Mouse (Mus musculus) hindbrain, embryonic 16.5 days (tissue): Measurements from ENCODE around the gene Wbp1l. TPM values are rescaled to one million over a fixed set of nuclear protein-coding genes. Genes with fewer than 3 reads are reported as not detected.
A peak's percentile ranks its signal among the peaks of the same experiment; 100 is the strongest.

Experiments
- ATAC-seq: fragments of 200-750 bp; cut with Nextera tagmentation; 2 replicates; pipeline ENCODE4 v1.8.0; 2017; ENCODE audit warnings: moderate TSS enrichment, moderate library complexity
- H3K27ac ChIP-seq: fragments of 300-500 bp; sonication (generic); 2 replicates; pipeline ENCODE4 v1.5.1; 2014; ENCODE audit warnings: low read depth, mild to moderate bottlenecking, control low read depth, low read length, moderate library complexity
- H3K27me3 ChIP-seq: fragments of 300-500 bp; sonication (generic); replicated peaks from 2 replicates; pipeline ENCODE4 v1.6.1; 2014; ENCODE audit warnings: low read length; ENCODE audit not compliant: control insufficient read depth, insufficient read depth
- H3K36me3 ChIP-seq: fragments of 300-500 bp; sonication (generic); 2 replicates; pipeline ENCODE4 v1.6.1; 2014; ENCODE audit warnings: mild to moderate bottlenecking, low read length, moderate library complexity, mixed read lengths; ENCODE audit not compliant: control insufficient read depth, insufficient read depth
- H3K4me1 ChIP-seq: fragments of 300-500 bp; sonication (generic); 2 replicates; pipeline ENCODE4 v1.6.1; 2014; ENCODE audit warnings: low read depth, low read length; ENCODE audit not compliant: control insufficient read depth, insufficient read depth
- H3K4me2 ChIP-seq: fragments of 300-500 bp; sonication (generic); 2 replicates; pipeline ENCODE4 v1.6.1; 2014; ENCODE audit warnings: mild to moderate bottlenecking, low read length, control low read depth, moderate library complexity
- H3K4me3 ChIP-seq: fragments of 300-500 bp; sonication (generic); 2 replicates; pipeline ENCODE4 v1.5.1; 2014; ENCODE audit warnings: mild to moderate bottlenecking, low read length, control low read depth, moderate library complexity
- H3K9ac ChIP-seq: fragments of 300-500 bp; sonication (generic); 2 replicates; pipeline ENCODE4 v1.6.1; 2014; ENCODE audit warnings: low read depth, mild to moderate bottlenecking, control low read depth, low read length, moderate library complexity
- H3K9me3 ChIP-seq: fragments of 300-500 bp; sonication (generic); 2 replicates; pipeline ENCODE4 v1.6.1; 2014; ENCODE audit warnings: mild to moderate bottlenecking, low read length, moderate library complexity; ENCODE audit not compliant: control insufficient read depth
- WGBS: fragments of 180-500 bp; shearing (Covaris S2); extraction: QIAGEN DNeasy Blood & Tissue Kit; methylation state at CpG from one replicate; pipeline ENCODE4 v1.1.7; 2014; 5-methylcytosine and 5-hydroxymethylcytosine counted together
- polyA plus RNA-seq: library from polyadenylated mRNA; unstranded; fragments of >200 nt; fragmentation: Nextera tagmentation; extraction: Ambion mirVana; gene quantifications from 2 replicates; pipeline ENCODE4 v1.2.1, GENCODE M21; 2015

Wbp1l gene
- polyA plus RNA-seq, 1 experiment from 2014 or later: 32.0 TPM

DNA sequence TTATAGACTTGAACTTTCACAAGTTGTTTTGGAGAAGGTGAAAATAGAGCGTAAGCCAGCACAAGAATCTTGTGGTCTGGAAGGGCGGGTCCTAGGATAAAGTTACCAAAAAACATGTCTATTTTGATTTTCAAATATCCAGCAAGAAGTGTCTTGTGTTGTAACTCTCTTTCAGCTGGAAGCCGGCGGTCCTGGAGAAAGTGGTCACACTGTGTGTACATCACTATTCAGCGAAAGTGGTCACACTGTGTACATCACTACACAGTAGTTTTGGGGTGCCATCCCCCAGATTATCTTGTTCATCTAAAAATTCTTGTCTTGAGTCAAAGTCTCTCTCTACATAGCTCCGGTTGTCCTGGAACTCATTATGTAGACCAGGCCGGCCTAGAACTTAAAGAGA is 9.3 kb downstream of the Wbp1l start:
- no peaks in the 10 kb centered on the region for H3K27me3 ChIP-seq
- H3K9ac ChIP-seq: no peak overlapping the region
- peaks cover 7% of the 10 kb centered on the region for H3K36me3 ChIP-seq
- ATAC-seq: no peak
- no peak overlapping the region for H3K4me3 ChIP-seq
- 96% methylated on average over 7 of the region's 7 CpGs for WGBS
- no peak overlapping the region for H3K27ac ChIP-seq
- no peaks in the 10 kb centered on the region for H3K9me3 ChIP-seq
- no peak overlapping the region for H3K4me2 ChIP-seq
- no peaks in the 10 kb centered on the region for H3K4me1 ChIP-seq

DNA sequence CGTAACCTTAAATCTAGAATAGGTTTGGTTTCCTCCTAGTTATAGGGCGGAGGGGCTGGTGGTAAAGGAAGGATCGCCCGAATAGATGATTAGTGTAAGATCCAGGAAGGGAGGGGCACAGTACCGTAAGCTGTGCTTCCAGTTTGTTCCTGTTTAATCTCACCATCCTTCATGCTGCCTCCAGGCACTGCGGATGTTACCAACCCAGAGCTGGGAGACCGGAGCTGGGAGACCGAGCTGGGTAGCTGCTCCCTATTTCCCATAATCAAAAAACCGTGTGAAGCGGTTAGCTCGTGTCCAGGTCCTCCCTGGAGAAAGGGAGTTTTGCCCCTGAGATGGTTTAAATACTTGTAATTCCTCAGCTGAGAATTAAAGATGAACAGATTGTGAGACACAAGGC is 17.5 kb downstream of the Wbp1l start:
- H3K9ac ChIP-seq: no peak overlapping the region
- no peak overlapping the region for H3K4me3 ChIP-seq
- no peak for ATAC-seq
- H3K36me3 ChIP-seq: 0 out of 2 replicates have a peak, but pooled peaks cover 3% of the 10 kb centered on the region
- whole genome bisulfite sequencing: 87% methylated on average over 11 of the region's 11 CpGs
- H3K9me3 ChIP-seq: no peaks in the 10 kb centered on the region
- H3K27ac ChIP-seq: no peak overlapping the region
- H3K4me1 ChIP-seq: peaks cover 20% of the 10 kb centered on the region
- H3K4me2 ChIP-seq: no peak overlapping the region
- H3K27me3 ChIP-seq: no peaks in the 10 kb centered on the region

DNA sequence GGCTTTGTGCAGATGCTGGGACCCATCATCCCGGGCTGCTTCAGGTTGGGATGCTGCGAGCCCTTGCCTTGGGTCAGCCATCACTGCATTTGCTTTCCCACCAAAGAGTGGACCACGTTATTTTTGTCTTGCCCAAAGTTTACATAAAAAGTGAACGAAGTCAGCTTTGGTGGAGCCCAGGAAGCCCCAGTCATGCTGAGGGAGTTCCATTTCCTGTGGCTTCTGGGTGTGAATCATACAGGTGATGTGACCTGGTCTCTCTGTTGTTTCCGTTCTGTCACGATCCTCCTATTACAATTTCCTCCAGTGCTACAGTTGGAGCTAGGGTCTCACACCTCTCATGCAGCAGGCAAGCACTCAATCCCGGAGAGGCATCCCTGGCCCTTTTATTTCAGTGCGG is 18.5 kb downstream of the Wbp1l start:
- Histone ChIP-seq H3K27me3 (no peaks in the 10 kb centered on the region), H3K4me2 (no peak overlapping the region), H3K4me1 (peaks cover 26% of the 10 kb centered on the region), H3K27ac (no peak overlapping the region), H3K9ac (no peak overlapping the region), H3K4me3 (no peak overlapping the region), H3K9me3 (no peaks in the 10 kb centered on the region), H3K36me3 (0 out of 2 replicates have a peak, but pooled peaks cover 3% of the 10 kb centered on the region)
- ATAC-seq: no peak
- WGBS: 89% methylated on average over 8 of the region's 8 CpGs

DNA sequence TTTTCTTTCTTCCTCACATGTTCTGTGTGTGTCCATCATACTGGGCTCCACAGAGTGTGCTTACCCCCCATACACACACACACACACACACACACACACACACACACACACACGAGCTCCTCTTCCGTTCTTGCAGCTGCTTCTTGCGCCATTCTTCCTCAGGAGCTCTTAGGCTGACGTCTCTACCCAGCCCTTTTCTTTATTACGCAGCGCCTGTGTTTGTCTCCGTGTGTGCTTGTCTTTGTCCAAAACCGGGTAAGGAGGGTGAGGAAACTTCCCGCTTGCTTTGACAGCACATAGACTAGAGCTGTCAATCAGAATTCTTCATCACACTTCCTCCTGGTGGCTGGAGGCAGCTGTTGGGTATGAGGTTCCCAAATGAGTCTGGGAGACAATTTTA is 19.4 kb downstream of the Wbp1l start:
- ATAC-seq: no peak
- 0 out of 2 replicates have a peak, but pooled peaks cover 3% of the 10 kb centered on the region for H3K36me3 ChIP-seq
- no peak overlapping the region for H3K9ac ChIP-seq
- peaks cover 35% of the 10 kb centered on the region for H3K4me1 ChIP-seq
- WGBS: 43% methylated on average over 9 of the region's 9 CpGs
- no peaks in the 10 kb centered on the region for H3K27me3 ChIP-seq
- H3K4me3 ChIP-seq: no peak overlapping the region
- no peaks in the 10 kb centered on the region for H3K9me3 ChIP-seq
- no peak overlapping the region for H3K4me2 ChIP-seq
- H3K27ac ChIP-seq: no peak overlapping the region

DNA sequence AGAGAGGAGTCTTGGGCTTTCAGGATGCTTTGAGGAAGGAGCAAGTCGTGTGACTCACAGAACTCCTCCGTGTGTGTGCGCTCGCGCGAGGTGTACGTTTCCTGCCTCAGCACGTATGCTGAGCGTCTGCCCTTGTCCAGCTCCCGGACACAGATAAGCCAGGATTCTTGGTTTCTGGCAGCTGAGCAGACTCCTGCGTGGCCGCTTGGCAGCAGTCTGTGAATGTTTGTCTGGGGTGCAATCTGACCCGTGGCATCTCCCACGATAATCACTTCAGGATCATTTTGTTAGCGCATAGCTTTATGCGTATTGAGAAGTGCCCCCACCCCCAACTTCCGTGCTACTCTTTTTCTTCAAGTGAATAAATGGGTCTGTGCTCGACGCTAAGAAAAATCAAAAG is 20.1 kb downstream of the Wbp1l start:
- Histone ChIP-seq H3K4me3 (no peak overlapping the region), H3K4me1 (peaks cover 42% of the 10 kb centered on the region), H3K9me3 (no peaks in the 10 kb centered on the region), H3K4me2 (no peak overlapping the region), H3K27me3 (no peaks in the 10 kb centered on the region), H3K27ac (no peak overlapping the region; the same call in 1 of the 2 replicates), H3K9ac (no peak overlapping the region), H3K36me3 (0 out of 2 replicates have a peak, but pooled peaks cover 3% of the 10 kb centered on the region)
- 61% methylated on average over 19 of the region's 19 CpGs for WGBS
- no peak for ATAC-seq

DNA sequence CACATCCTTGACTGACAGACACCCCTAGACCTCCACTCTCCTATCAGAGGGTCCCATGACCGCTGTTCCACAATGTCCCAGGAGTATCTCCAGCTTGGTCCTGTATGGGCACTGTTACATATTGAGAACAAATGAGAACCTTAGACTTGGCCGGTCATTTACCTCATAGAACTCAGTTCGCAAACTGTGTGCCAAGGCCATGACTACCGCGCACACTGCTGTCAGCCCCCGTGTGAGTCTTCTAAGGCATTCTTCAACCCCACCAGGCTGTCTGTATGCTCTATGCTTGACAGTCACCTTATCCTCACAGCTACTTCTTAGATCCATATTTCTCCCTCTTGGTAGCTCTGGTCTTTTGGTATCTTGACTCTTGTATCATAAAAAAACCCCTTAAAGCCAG is 20.6 kb downstream of the Wbp1l start:
- no peak overlapping the region for H3K27ac ChIP-seq
- no peak overlapping the region for H3K4me2 ChIP-seq
- H3K4me1 ChIP-seq: peaks cover 46% of the 10 kb centered on the region
- H3K9ac ChIP-seq: no peak overlapping the region
- no peaks in the 10 kb centered on the region for H3K9me3 ChIP-seq
- H3K27me3 ChIP-seq: no peaks in the 10 kb centered on the region
- H3K36me3 ChIP-seq: 0 out of 2 replicates have a peak, but pooled peaks cover under 1% of the 10 kb centered on the region
- no peak for ATAC-seq
- H3K4me3 ChIP-seq: no peak overlapping the region
- 93% methylated on average over 6 of the region's 6 CpGs for WGBS

DNA sequence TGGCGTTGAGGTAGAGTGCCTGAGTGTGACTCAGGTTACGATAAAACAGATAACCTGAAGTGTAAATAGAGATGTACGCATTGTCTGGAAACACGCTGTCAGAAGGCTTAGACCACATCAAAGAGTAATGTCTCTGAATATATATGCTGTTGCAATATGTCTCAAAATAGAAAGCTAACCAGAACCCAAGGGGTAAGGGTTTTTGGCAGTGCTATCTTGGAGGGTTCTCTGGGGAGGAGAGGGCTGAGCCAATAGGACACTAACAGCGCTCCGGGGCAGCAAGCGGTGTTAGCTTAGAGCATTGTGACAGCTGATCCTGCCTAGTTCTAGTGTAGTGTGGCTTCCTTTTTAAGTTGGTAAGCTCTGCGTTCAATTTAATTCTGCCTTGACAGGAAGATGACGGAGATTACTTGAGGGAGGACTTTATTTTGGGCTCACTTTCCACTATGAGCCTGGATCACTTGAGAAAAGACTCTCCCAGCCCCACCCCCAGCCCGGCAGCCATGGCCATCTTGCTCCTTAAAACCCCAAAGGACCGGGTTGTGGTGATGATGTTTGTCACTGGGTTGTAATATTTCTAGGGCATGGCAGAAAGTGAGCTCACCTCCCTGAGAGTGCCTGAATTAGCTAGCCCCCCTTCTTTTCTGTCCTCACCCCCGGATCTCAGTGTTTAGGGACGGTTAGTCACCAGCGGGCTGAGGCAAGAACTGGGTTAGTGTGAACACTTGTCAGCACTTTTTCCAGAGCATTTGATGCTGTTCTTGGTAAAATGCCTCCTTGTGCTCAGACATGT is 21.3 kb downstream of the Wbp1l start:
- no peaks in the 10 kb centered on the region for H3K27me3 ChIP-seq
- H3K36me3 ChIP-seq: no peaks in the 10 kb centered on the region
- no peaks in the 10 kb centered on the region for H3K9me3 ChIP-seq
- peaks cover 46% of the 10 kb centered on the region for H3K4me1 ChIP-seq
- no peak overlapping the region for H3K4me2 ChIP-seq
- 72% methylated on average over 14 of the region's 14 CpGs for WGBS
- no peak overlapping the region for H3K9ac ChIP-seq
- H3K4me3 ChIP-seq: no peak overlapping the region
- no peak overlapping the region for H3K27ac ChIP-seq
- no peak for ATAC-seq

DNA sequence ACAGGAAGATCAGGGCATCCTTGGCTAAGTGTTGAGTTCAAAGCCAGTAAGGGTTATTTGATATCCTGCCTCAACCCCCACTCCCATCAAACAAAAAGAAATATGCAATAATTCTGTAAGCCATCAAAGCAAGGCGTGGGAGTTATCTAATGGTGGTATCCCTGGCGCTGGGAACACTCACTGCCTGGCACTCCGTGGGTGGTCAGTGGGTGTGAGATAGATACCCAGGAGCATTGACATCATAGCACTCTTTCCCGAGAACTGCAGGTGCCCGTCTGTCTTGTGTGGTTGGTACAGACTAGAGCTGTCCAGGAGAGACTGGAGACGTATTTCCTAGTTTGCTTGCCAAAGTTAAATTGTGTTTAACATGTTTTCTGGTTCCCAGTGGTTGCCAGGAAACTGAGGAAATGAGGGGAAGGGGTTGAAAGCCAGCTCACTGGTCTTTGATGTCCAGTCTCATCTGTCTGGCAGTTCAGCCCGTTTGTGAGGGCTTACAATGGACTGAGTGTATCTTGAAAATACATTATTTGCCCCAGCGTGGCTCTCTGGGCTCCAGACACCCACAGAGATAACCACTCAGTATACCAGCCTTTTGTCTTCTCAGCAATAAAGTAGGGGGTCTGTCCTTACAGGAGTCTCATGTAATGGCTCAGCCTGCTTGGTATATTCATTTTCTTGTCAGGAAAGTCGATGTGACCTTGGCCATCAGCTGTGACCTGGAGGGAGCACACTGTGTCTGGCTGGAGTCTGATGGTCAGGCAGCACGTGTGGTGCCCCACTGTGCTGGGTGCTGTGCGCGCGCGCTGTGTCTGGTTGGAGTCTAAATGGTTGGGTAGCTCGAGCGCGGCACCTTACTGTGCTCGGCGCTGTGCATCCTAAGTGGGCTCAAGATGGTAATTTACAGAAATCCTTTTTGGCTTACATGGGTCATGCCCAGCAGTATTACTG is 22.6 kb downstream of the Wbp1l start:
- Histone ChIP-seq H3K4me2 (no peak overlapping the region), H3K9me3 (no peaks in the 10 kb centered on the region), H3K27ac (peak overlapping the region; percentile 55), H3K27me3 (no peaks in the 10 kb centered on the region), H3K9ac (no peak overlapping the region), H3K4me3 (no peak overlapping the region), H3K36me3 (no peaks in the 10 kb centered on the region), H3K4me1 (peaks cover 46% of the 10 kb centered on the region)
- peak; percentile 29; the same call in 1 of the 2 replicates for ATAC-seq
- WGBS: 46% methylated on average over 19 of the region's 19 CpGs

DNA sequence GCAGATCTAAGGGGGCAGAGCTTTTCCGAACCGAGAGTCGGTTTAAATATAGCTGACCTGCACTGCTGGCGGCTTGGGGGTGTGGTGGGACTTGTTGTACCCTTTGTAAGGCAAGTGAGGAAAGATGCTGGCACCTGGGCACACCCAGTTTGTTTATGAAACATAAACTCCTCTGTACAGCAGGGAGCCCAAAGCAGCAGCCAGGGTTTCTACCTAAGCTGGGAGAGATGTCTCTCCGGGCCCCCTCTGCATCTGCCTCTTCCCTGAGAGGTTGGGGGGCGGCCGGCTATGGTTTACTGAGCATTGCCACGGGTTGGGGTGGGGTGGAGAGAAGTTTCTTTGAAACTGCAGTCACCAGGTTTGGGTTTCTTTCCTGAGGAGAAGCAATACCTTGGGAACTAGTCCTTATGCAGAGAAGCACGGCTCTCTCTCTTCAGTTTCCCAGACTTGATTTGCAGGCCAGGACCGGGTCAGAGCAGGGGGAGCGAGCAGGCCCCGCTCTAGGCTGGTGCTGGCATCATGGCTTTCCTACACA is 23.8 kb downstream of the Wbp1l start:
- 34% methylated on average over 12 of the region's 12 CpGs for WGBS
- no peak for ATAC-seq
- H3K9me3 ChIP-seq: no peaks in the 10 kb centered on the region
- no peak overlapping the region for H3K4me3 ChIP-seq
- H3K4me1 ChIP-seq: peaks cover 46% of the 10 kb centered on the region
- H3K27me3 ChIP-seq: no peaks in the 10 kb centered on the region
- H3K9ac ChIP-seq: peak overlapping the region; percentile 19; the same call in 1 of the 2 replicates
- peak overlapping the region; percentile 43 for H3K4me2 ChIP-seq
- H3K36me3 ChIP-seq: no peaks in the 10 kb centered on the region
- H3K27ac ChIP-seq: peak overlapping the region; percentile 39; the same call in 1 of the 2 replicates
